Mouse (Mus musculus): Measurements from ENCODE around the gene Adamts9. TPM values are rescaled to one million over a fixed set of nuclear protein-coding genes. Genes with fewer than 3 reads are reported as not detected.

The Adamts9 gene
- polyA plus RNA-seq (2016; fragmentation: Nextera tagmentation; extraction: Ambion mirVana), result 3.8 and 4.2 TPM in 2 replicates

- peaks cover 59% of the 10 kb centered on the region for H3K27me3 ChIP-seq (replicated peaks; ENCODE audit: low read depth, poor library complexity, severe bottlenecking)
- H3K4me3 ChIP-seq, result peak within 1 kb of the TSS; percentile 73
- peak within 1 kb of the TSS; percentile 90 for H3K27ac ChIP-seq (replicated peaks)
- peaks cover 8% of the 10 kb centered on the region; the same call in 1 of the 2 replicates for H3K9me3 ChIP-seq
- WGBS, result 0% methylated on average over 68 of the region's 68 CpGs
- H3K36me3 ChIP-seq (replicated peaks), result no peaks in the 10 kb centered on the region; the same call in 1 of the 2 replicates
- H3K4me1 ChIP-seq, result peaks cover 52% of the 10 kb centered on the region
- peak; percentile 91 for DNase-seq (ENCODE audit: low spot score)
Measured at GRCm38 (mm10) chr6:92943057-92943781, at the start of gene Adamts9. Gene Adamts9 (minus strand): TSS chr6:92943492.

GRCm38 (mm10) chr6:92991616-92992015, 48.3 kb upstream of the Adamts9 start:
- no peaks in the 10 kb centered on the region for H3K27me3 ChIP-seq (replicated peaks; ENCODE audit: low read depth, poor library complexity, severe bottlenecking)
- no peak overlapping the region for H3K4me3 ChIP-seq
- no peaks in the 10 kb centered on the region for H3K36me3 ChIP-seq (replicated peaks)
- H3K4me1 ChIP-seq, result no peaks in the 10 kb centered on the region
- H3K9me3 ChIP-seq, result no peaks in the 10 kb centered on the region
- 25% methylated on average over 1 of the region's 1 CpGs for WGBS
- no peak for DNase-seq (ENCODE audit: low spot score)
- no peak overlapping the region for H3K27ac ChIP-seq (replicated peaks)

GRCm38 (mm10) chr6:92988620-92988998, 45.3 kb upstream of the Adamts9 start:
- WGBS, result 92% methylated on average over 10 of the region's 10 CpGs
- Histone ChIP-seq H3K9me3 (no peaks in the 10 kb centered on the region), H3K4me3 (no peak overlapping the region), H3K36me3 (replicated peaks) (no peaks in the 10 kb centered on the region), H3K4me1 (no peaks in the 10 kb centered on the region), H3K27me3 (replicated peaks; ENCODE audit: low read depth, poor library complexity, severe bottlenecking) (no peaks in the 10 kb centered on the region), H3K27ac (replicated peaks) (no peak overlapping the region)
- DNase-seq (ENCODE audit: low spot score), result no peak

GRCm38 (mm10) chr6:92987846-92988619, 44.7 kb upstream of the Adamts9 start:
- WGBS, result 74% methylated on average over 14 of the region's 14 CpGs
- H3K9me3 ChIP-seq, result no peaks in the 10 kb centered on the region
- H3K36me3 ChIP-seq (replicated peaks), result no peaks in the 10 kb centered on the region
- no peaks in the 10 kb centered on the region for H3K27me3 ChIP-seq (replicated peaks; ENCODE audit: low read depth, poor library complexity, severe bottlenecking)
- no peaks in the 10 kb centered on the region for H3K4me1 ChIP-seq
- H3K27ac ChIP-seq (replicated peaks), result no peak overlapping the region
- DNase-seq (ENCODE audit: low spot score), result no peak
- no peak overlapping the region for H3K4me3 ChIP-seq

GRCm38 (mm10) chr6:92987366-92987765, 44.1 kb upstream of the Adamts9 start:
- no peak for DNase-seq (ENCODE audit: low spot score)
- Histone ChIP-seq H3K9me3 (no peaks in the 10 kb centered on the region), H3K4me3 (no peak overlapping the region), H3K27me3 (replicated peaks; ENCODE audit: low read depth, poor library complexity, severe bottlenecking) (no peaks in the 10 kb centered on the region), H3K27ac (replicated peaks) (no peak overlapping the region), H3K4me1 (no peaks in the 10 kb centered on the region), H3K36me3 (replicated peaks) (no peaks in the 10 kb centered on the region)
- WGBS, result 92% methylated on average over 9 of the region's 9 CpGs

- no peak for DNase-seq (ENCODE audit: low spot score)
- H3K27me3 ChIP-seq (replicated peaks; ENCODE audit: low read depth, poor library complexity, severe bottlenecking), result no peaks in the 10 kb centered on the region
- no peaks in the 10 kb centered on the region for H3K4me1 ChIP-seq
- no peaks in the 10 kb centered on the region for H3K9me3 ChIP-seq
- no peaks in the 10 kb centered on the region for H3K36me3 ChIP-seq (replicated peaks)
- WGBS, result 93% methylated on average over 7 of the region's 7 CpGs
- no peak overlapping the region for H3K27ac ChIP-seq (replicated peaks)
- H3K4me3 ChIP-seq, result no peak overlapping the region
Measured at GRCm38 (mm10) chr6:92983421-92983820, 40.1 kb upstream of the Adamts9 start.

- no peaks in the 10 kb centered on the region for H3K36me3 ChIP-seq (replicated peaks)
- H3K4me3 ChIP-seq, result no peak overlapping the region
- no peak for DNase-seq (ENCODE audit: low spot score)
- WGBS, result 88% methylated on average over 7 of the region's 7 CpGs
- no peak overlapping the region for H3K27ac ChIP-seq (replicated peaks)
- H3K4me1 ChIP-seq, result no peaks in the 10 kb centered on the region
- no peaks in the 10 kb centered on the region for H3K9me3 ChIP-seq
- H3K27me3 ChIP-seq (replicated peaks; ENCODE audit: low read depth, poor library complexity, severe bottlenecking), result no peaks in the 10 kb centered on the region
Measured at GRCm38 (mm10) chr6:92981451-92982186, 38.3 kb upstream of the Adamts9 start.

- H3K27me3 ChIP-seq (replicated peaks; ENCODE audit: low read depth, poor library complexity, severe bottlenecking), result no peaks in the 10 kb centered on the region
- no peak overlapping the region for H3K4me3 ChIP-seq
- H3K36me3 ChIP-seq (replicated peaks), result no peaks in the 10 kb centered on the region
- H3K4me1 ChIP-seq, result peaks cover 7% of the 10 kb centered on the region
- no peak for DNase-seq (ENCODE audit: low spot score)
- WGBS, result 93% methylated on average over 3 of the region's 3 CpGs
- H3K9me3 ChIP-seq, result no peaks in the 10 kb centered on the region
- H3K27ac ChIP-seq (replicated peaks), result no peak overlapping the region
Measured at GRCm38 (mm10) chr6:92973340-92973739, 30.0 kb upstream of the Adamts9 start.

GRCm38 (mm10) chr6:92968718-92969117, 25.4 kb upstream of the Adamts9 start:
- Histone ChIP-seq H3K4me1 (peaks cover 11% of the 10 kb centered on the region), H3K9me3 (peaks cover 5% of the 10 kb centered on the region; the same call in 1 of the 2 replicates), H3K27me3 (replicated peaks; ENCODE audit: low read depth, poor library complexity, severe bottlenecking) (no peaks in the 10 kb centered on the region), H3K36me3 (replicated peaks) (no peaks in the 10 kb centered on the region), H3K4me3 (no peak overlapping the region), H3K27ac (replicated peaks) (no peak overlapping the region; the same call in 1 of the 2 replicates)
- no peak for DNase-seq (ENCODE audit: low spot score)
- 60% methylated on average over 3 of the region's 3 CpGs for WGBS

- DNase-seq (ENCODE audit: low spot score), result no peak
- Histone ChIP-seq H3K9me3 (peaks cover 5% of the 10 kb centered on the region; the same call in 1 of the 2 replicates), H3K4me1 (peaks cover 11% of the 10 kb centered on the region), H3K4me3 (no peak overlapping the region), H3K27me3 (replicated peaks; ENCODE audit: low read depth, poor library complexity, severe bottlenecking) (no peaks in the 10 kb centered on the region), H3K36me3 (replicated peaks) (no peaks in the 10 kb centered on the region), H3K27ac (replicated peaks) (no peak overlapping the region)
- whole genome bisulfite sequencing, result 49% methylated on average over 3 of the region's 3 CpGs
Measured at GRCm38 (mm10) chr6:92968216-92968615, 24.9 kb upstream of the Adamts9 start.

GRCm38 (mm10) chr6:92962966-92963365, 19.7 kb upstream of the Adamts9 start:
- Histone ChIP-seq H3K36me3 (replicated peaks) (no peaks in the 10 kb centered on the region), H3K4me3 (no peak overlapping the region), H3K27ac (replicated peaks) (peak overlapping the region; percentile 66; the same call in 1 of the 2 replicates), H3K4me1 (peaks cover 6% of the 10 kb centered on the region), H3K27me3 (replicated peaks; ENCODE audit: low read depth, poor library complexity, severe bottlenecking) (no peaks in the 10 kb centered on the region), H3K9me3 (peaks cover 5% of the 10 kb centered on the region; the same call in 1 of the 2 replicates)
- WGBS, result 66% methylated on average over 3 of the region's 3 CpGs
- no peak for DNase-seq (ENCODE audit: low spot score)

- Histone ChIP-seq H3K36me3 (replicated peaks) (no peaks in the 10 kb centered on the region), H3K9me3 (peaks cover 5% of the 10 kb centered on the region; the same call in 1 of the 2 replicates), H3K27ac (replicated peaks) (no peak overlapping the region), H3K4me3 (no peak overlapping the region), H3K4me1 (peaks cover 6% of the 10 kb centered on the region), H3K27me3 (replicated peaks; ENCODE audit: low read depth, poor library complexity, severe bottlenecking) (no peaks in the 10 kb centered on the region)
- 95% methylated on average over 6 of the region's 6 CpGs for WGBS
- no peak for DNase-seq (ENCODE audit: low spot score)
Measured at GRCm38 (mm10) chr6:92960997-92961396, 17.7 kb upstream of the Adamts9 start.

All from embryonic facial prominence, embryonic 10.5 days (tissue).